Mouse (Mus musculus): ENCODE results near the gene Cygb.

DNA sequence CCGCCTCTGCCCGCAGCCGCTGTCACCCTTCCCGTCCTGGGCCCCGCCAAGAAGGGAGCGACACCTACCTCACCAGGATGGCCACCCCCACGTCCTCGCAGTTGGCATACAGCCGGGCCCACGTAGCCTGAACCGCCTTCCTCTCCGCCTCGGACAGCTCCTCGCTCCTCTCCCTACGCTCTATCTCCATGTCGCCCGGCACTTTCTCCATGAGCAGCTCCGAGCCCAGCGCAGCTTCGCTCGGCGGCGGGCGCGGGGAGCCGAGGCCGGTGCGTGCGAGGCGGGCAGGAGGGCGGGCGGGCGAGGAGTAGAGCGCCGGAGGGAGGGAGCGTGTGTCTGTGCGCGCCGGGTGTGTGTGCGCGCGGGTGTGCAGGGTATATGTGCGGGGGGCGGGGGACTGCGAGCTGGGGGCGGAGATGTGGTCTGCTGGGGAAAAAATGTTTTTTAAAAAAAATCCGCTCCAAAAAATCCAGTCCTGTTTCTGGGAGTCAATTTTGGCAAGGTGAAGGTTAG, 348 bp downstream of the Cygb start:
- TF ChIP-seq CTCF (IDR thresholded peaks at IDR 0.05 in 2 of 3, conservative IDR thresholded peaks at IDR 0.05 in 1 of 3; ENCODE audit: control insufficient read depth in 1 of 3, insufficient read depth in 1 of 3, low read depth in 2 of 3, low read length in 3 of 3, poor library complexity in 1 of 3, severe bottlenecking in 1 of 3) (no peak), ZC3H11A (IDR thresholded peaks at IDR 0.05; ENCODE audit: low read depth, low read length) (no peak), TBP (IDR thresholded peaks at IDR 0.05; ENCODE audit: low read depth, low read length) (no peak), POLR2A (IDR thresholded peaks at IDR 0.05; ENCODE audit: control insufficient read depth in 1 of 2, insufficient read depth in 1 of 2, low read depth in 1 of 2, low read length in 2 of 2, poor library complexity in 1 of 2) (no peak), RAD21 (IDR thresholded peaks at IDR 0.05; ENCODE audit: low read depth, low read length) (no peak), HCFC1 (IDR thresholded peaks at IDR 0.05; ENCODE audit: low read depth, low read length) (no peak), KAT2A (conservative IDR thresholded peaks at IDR 0.05; ENCODE audit: low read depth, low read length) (no peak), GABPA (IDR thresholded peaks at IDR 0.05; ENCODE audit: low read depth, low read length) (no peak), E2F4 (IDR thresholded peaks at IDR 0.05; ENCODE audit: borderline replicate concordance, low read depth, low read length) (no peak), USF2 (IDR thresholded peaks at IDR 0.05; ENCODE audit: borderline replicate concordance in 1 of 2, insufficient read depth in 1 of 2, low read depth in 1 of 2, low read length in 2 of 2) (no peak), MYC (IDR thresholded peaks at IDR 0.05; ENCODE audit: low read depth, low read length) (no peak)
